Mouse (Mus musculus) T-helper 2 cell (primary cell): Measurements from ENCODE around the gene Actl6b.

Experiments used
- in situ Hi-C: fragments of 300-600 bp; cut with MboI, MseI; formaldehyde crosslinking; loops from one replicate; pipeline ENCODE4 v1.15.1; 2025; ENCODE audit warnings: high pct_unique_total_duplicates

Actl6b gene

GRCm38 (mm10) chr5:137553411-137553837 lies at the start of gene Actl6b:
Actl6b (plus strand) TSS chr5:137553517.
- in situ Hi-C loops = no loop called here

GRCm38 (mm10) chr5:137504041-137504440 lies 49.3 kb upstream of the Actl6b start:
- in situ Hi-C loops = loop anchor here (10.0 kb wide), 1 partner anchor 91 kb away; no protein-coding TSS in a partner anchor

- in situ Hi-C loops = loop anchor here (10.0 kb wide), 1 partner anchor 245 kb away; no protein-coding TSS in a partner anchor
These were observed 43.3 kb upstream of the Actl6b start for GRCm38 (mm10) chr5:137510014-137510501.

- in situ Hi-C loops = loop anchor here (10.0 kb wide), 1 partner anchor 244 kb away; no protein-coding TSS in a partner anchor
These were observed 42.5 kb upstream of the Actl6b start for GRCm38 (mm10) chr5:137510573-137511390.

GRCm38 (mm10) chr5:137511706-137512105 lies 41.6 kb upstream of the Actl6b start:
- in situ Hi-C loops = loop anchor here (10.0 kb wide), 1 partner anchor 243 kb away; no protein-coding TSS in a partner anchor

- in situ Hi-C loops = loop anchor here (10.0 kb wide), 1 partner anchor 242 kb away; no protein-coding TSS in a partner anchor
These were observed 40.2 kb upstream of the Actl6b start for GRCm38 (mm10) chr5:137512847-137513794.

- in situ Hi-C loops = loop anchor here (10.0 kb wide), 1 partner anchor 241 kb away; no protein-coding TSS in a partner anchor
These were observed 39.2 kb upstream of the Actl6b start for GRCm38 (mm10) chr5:137513951-137514721.

- in situ Hi-C loops = loop anchor here (10.0 kb wide), 1 partner anchor 240 kb away; no protein-coding TSS in a partner anchor
These were observed 38.5 kb upstream of the Actl6b start for GRCm38 (mm10) chr5:137514811-137515210.

GRCm38 (mm10) chr5:137518436-137518835 lies 34.9 kb upstream of the Actl6b start, which contains the start of gene Gigyf1:
Gigyf1 (plus strand) TSS chr5:137518548.
- in situ Hi-C loops = loop anchor here (10.0 kb wide), 1 partner anchor 236 kb away; no protein-coding TSS in a partner anchor

GRCm38 (mm10) chr5:137519691-137520550 lies 33.4 kb upstream of the Actl6b start:
- in situ Hi-C loops = loop anchor here (5.0 to 10.0 kb wide), 2 partner anchors 235 to 647 kb away; no protein-coding TSS in a partner anchor

GRCm38 (mm10) chr5:137521861-137522260 lies 31.5 kb upstream of the Actl6b start:
- in situ Hi-C loops = loop anchor here (5.0 kb wide), 1 partner anchor 645 kb away; no protein-coding TSS in a partner anchor

GRCm38 (mm10) chr5:137522711-137523110 lies 30.6 kb upstream of the Actl6b start:
- in situ Hi-C loops = loop anchor here (5.0 kb wide), 1 partner anchor 645 kb away; no protein-coding TSS in a partner anchor

- in situ Hi-C loops = loop anchor here (5.0 kb wide), 1 partner anchor 644 kb away; no protein-coding TSS in a partner anchor
These were observed 29.7 kb upstream of the Actl6b start for GRCm38 (mm10) chr5:137523396-137524250.

GRCm38 (mm10) chr5:137524251-137524515 lies 29.1 kb upstream of the Actl6b start:
- in situ Hi-C loops = loop anchor here (5.0 kb wide), 1 partner anchor 643 kb away; no protein-coding TSS in a partner anchor

GRCm38 (mm10) chr5:137524671-137525070 lies 28.6 kb upstream of the Actl6b start:
- in situ Hi-C loops = loop anchor here (5.0 kb wide), 1 partner anchor 643 kb away; no protein-coding TSS in a partner anchor

- in situ Hi-C loops = no loop called here
These were observed 27.8 kb upstream of the Actl6b start for GRCm38 (mm10) chr5:137525511-137525910.

GRCm38 (mm10) chr5:137526192-137526936 lies 27.0 kb upstream of the Actl6b start:
- in situ Hi-C loops = no loop called here

- in situ Hi-C loops = no loop called here
These were observed 25.9 kb upstream of the Actl6b start for GRCm38 (mm10) chr5:137527413-137527812.
